Mouse (Mus musculus): ENCODE data around the gene Morc2b.
"Not testable (repeated sequence)": the region's sequence is repeated elsewhere in the genome, so short reads cannot be mapped to it uniquely, and the experiment has no call there.

Morc2b gene

GRCm38 (mm10) chr17:33139261-33139820 is at the start of gene Morc2b:
Gene Morc2b (minus strand): TSS chr17:33139683.
- DNase-seq, result no peak

- DNase-seq, result not testable (repeated sequence)
These were observed 28.7 kb upstream of the Morc2b start, which contains the start of gene Olfr55 for GRCm38 (mm10) chr17:33168147-33168546. Gene Olfr55 (plus strand): TSS chr17:33168447.

GRCm38 (mm10) chr17:33126257-33126656 is 13.2 kb downstream of the Morc2b start:
- no peak for DNase-seq

GRCm38 (mm10) chr17:33124546-33124945 is 14.9 kb downstream of the Morc2b start:
- DNase-seq, result no peak

- DNase-seq, result no peak
These were observed 42.1 kb downstream of the Morc2b start for GRCm38 (mm10) chr17:33097396-33097795.

- peak; percentile 91 for DNase-seq
These were observed 46.9 kb downstream of the Morc2b start for GRCm38 (mm10) chr17:33092391-33093193.

GRCm38 (mm10) chr17:33091630-33092029 is 47.9 kb downstream of the Morc2b start:
- peak; percentile 7 for DNase-seq

- DNase-seq, result peak; percentile 96
These were observed 50.1 kb downstream of the Morc2b start, which contains the start of gene Zfp563 for GRCm38 (mm10) chr17:33089220-33089949. Gene Zfp563 (plus strand): TSS chr17:33089310.

GRCm38 (mm10) chr17:33067958-33068357 is 71.5 kb downstream of the Morc2b start, which contains the start of gene 4921501E09Rik:
Gene 4921501E09Rik (minus strand): TSS chr17:33068058.
- DNase-seq, result no peak

All from kidney, postnatal 10 days (tissue).